Mouse (Mus musculus): ENCODE data around the gene Pxk.

DNA sequence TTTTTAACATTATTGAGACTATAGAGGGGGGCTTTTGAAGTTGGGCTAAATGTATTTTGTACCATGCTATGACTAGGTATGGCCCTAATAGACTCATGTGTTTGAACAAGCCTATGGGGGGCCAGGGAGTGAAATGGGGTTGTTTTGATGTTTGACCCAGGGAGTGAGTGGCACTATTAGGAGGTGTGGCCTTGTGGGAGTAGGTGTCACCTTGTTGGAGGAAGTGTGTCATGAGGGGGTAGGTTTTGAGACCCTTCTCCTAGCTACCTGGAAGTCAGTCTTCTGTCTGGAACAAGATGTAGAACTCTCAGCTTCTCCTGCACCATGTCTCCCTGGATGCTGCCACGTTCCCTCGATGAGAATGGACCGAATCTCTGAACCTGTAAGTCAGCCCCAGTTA, 92.5 kb downstream of the Pxk start:
- TF ChIP-seq POLR2A (IDR thresholded peaks at IDR 0.05; ENCODE audit: control insufficient read depth, extremely low read depth, insufficient read depth, low read length, poor library complexity) = no peak
- no peak for TF ChIP-seq CTCF (IDR thresholded peaks at IDR 0.05; ENCODE audit: borderline replicate concordance, control insufficient read depth, extremely low read depth, insufficient read depth, low read length, poor library complexity)
